Mouse (Mus musculus) T-helper 1 cell (primary cell): ENCODE results near the gene Gm973.
"Not testable (repeated sequence)": the region's sequence is repeated elsewhere in the genome, so short reads cannot be mapped to it uniquely, and the experiment has no call there.

Experiments used
- in situ Hi-C: fragments of 300-600 bp; cut with MboI, MseI; formaldehyde crosslinking; loops from one replicate; pipeline ENCODE4 v1.15.1; 2025; ENCODE audit warnings: high pct_unique_total_duplicates

Gene Gm973

GRCm38 (mm10) chr1:59629194-59629593 lies 113.1 kb downstream of the Gm973 start:
- in situ Hi-C loops: loop anchor here (10.0 kb wide), 1 partner anchor 384 kb away; no protein-coding TSS in a partner anchor

GRCm38 (mm10) chr1:59630356-59630755 lies 114.3 kb downstream of the Gm973 start:
- in situ Hi-C loops: not testable (repeated sequence)

GRCm38 (mm10) chr1:59631986-59632659 lies 116.1 kb downstream of the Gm973 start:
- in situ Hi-C loops: no loop called here

GRCm38 (mm10) chr1:59633056-59633455 lies 117.0 kb downstream of the Gm973 start:
- in situ Hi-C loops: no loop called here

GRCm38 (mm10) chr1:59636349-59636748 lies 120.3 kb downstream of the Gm973 start:
- in situ Hi-C loops: no loop called here

GRCm38 (mm10) chr1:59638371-59638770 lies 122.3 kb downstream of the Gm973 start:
- in situ Hi-C loops: no loop called here

- in situ Hi-C loops: no loop called here
Measured at GRCm38 (mm10) chr1:59642488-59642887, 126.4 kb downstream of the Gm973 start.

- in situ Hi-C loops: not testable (repeated sequence)
Measured at GRCm38 (mm10) chr1:59646502-59646901, 130.4 kb downstream of the Gm973 start.

- in situ Hi-C loops: no loop called here
Measured at GRCm38 (mm10) chr1:59651201-59651819, 135.2 kb downstream of the Gm973 start.

GRCm38 (mm10) chr1:59653243-59653911 lies 137.3 kb downstream of the Gm973 start:
- in situ Hi-C loops: no loop called here

- in situ Hi-C loops: no loop called here
Measured at GRCm38 (mm10) chr1:59656244-59657171, 140.4 kb downstream of the Gm973 start.

GRCm38 (mm10) chr1:59663456-59664135 lies 147.5 kb downstream of the Gm973 start:
- in situ Hi-C loops: no loop called here

- in situ Hi-C loops: no loop called here
Measured at GRCm38 (mm10) chr1:59668871-59669270, 152.8 kb downstream of the Gm973 start.

- in situ Hi-C loops: no loop called here
Measured at GRCm38 (mm10) chr1:59669962-59670630, 154.0 kb downstream of the Gm973 start.

- in situ Hi-C loops: no loop called here
Measured at GRCm38 (mm10) chr1:59670641-59671168, 154.6 kb downstream of the Gm973 start, which contains the start of gene Sumo1. TSS of gene Sumo1 (minus strand) at chr1:59670834.

GRCm38 (mm10) chr1:59673661-59674060 lies 157.6 kb downstream of the Gm973 start:
- in situ Hi-C loops: no loop called here

GRCm38 (mm10) chr1:59683926-59684818 lies 168.1 kb downstream of the Gm973 start:
- in situ Hi-C loops: no loop called here

GRCm38 (mm10) chr1:59684819-59685755 lies 169.0 kb downstream of the Gm973 start, which contains the start of gene Nop58:
TSS of gene Nop58 (plus strand) at chr1:59684971.
- in situ Hi-C loops: no loop called here
